Mouse (Mus musculus): Measurements from ENCODE around the gene Xrcc4.

Gene Xrcc4

DNA sequence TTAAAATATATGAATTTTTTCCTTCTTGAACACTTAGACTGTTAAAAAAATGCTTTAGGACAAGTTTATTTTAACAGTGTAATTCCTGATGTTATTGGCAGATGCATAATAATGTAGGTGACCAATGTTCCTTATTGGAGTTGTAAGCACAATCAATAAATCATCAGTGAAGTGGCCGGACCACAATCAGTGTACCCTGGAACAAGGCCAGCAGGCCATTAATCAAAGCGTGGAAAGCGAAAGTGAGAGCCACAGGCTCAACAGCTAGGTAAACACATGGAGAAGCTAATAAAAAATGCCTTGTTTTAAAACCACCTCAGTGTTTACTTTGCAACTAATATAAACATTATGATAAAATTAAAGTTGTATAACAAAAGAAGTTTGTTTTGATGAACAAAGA, 159.9 kb downstream of the Xrcc4 start:
- DNase-seq = no peak

DNA sequence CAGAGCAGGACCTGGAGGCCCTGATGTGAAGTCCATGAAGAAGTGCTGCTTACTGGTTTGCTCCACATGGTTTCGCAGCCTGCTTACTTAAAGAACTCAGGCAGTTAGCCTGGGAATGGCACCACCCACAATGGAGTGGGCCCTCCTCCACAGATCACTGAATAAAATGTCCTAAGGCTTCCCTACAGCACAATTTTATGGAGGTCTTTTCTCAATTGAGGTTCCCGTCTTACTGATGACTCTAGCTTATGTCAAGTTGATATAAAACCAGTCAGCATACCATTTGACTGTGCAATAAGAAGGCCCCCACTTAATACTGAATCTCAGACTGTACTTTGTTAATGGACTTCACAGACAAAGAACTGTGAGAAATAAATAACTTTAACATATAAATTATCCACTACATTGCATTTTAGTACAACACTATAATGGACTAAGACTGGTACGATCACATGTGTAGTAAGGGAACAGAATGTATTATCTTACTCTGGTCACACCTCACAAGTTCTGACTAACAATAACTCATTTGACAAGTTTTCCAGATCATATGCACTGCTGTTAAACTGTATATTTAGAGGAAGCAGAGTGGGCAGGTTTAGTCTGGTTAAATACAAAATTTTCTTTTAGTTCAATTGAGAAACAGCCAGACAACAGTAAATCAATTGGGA, 170.5 kb downstream of the Xrcc4 start:
- no peak for DNase-seq

DNA sequence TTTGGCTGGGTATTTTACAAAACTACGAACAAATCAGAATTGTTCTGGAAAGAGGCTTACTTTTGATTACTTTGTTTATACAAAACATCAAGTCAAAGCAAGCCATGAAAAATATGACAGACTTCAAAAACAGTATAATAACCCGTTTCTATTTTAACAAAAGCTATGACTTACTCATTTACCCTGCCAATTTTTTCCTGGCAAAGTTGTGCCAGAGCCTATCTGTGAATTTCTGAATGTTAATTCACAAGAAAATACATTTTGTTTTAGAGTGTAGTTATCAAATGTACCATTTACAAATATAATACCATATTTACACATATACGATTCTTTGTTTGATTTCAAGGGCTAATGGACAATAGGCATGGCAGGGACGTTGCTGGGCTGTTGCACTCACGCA, 175.1 kb downstream of the Xrcc4 start:
- DNase-seq = no peak

DNA sequence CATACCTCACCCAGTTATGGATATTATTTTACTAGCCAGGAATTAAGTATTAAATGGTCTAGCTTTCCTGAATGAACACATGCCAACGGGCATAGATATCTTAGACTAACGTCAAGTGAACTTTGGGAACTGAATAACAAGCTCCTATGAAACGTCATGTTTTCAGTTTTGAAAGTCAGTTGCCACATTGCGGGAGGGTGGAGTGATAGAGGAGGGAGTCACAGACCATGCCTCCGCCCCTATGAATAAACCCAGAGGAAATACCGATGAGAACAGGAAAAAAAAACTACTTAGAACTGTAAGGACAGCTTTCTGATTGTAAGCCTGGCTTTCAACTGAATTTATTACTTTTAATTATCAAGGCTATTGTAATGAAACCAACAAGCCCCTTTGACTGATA, 175.5 kb downstream of the Xrcc4 start:
- no peak for DNase-seq

DNA sequence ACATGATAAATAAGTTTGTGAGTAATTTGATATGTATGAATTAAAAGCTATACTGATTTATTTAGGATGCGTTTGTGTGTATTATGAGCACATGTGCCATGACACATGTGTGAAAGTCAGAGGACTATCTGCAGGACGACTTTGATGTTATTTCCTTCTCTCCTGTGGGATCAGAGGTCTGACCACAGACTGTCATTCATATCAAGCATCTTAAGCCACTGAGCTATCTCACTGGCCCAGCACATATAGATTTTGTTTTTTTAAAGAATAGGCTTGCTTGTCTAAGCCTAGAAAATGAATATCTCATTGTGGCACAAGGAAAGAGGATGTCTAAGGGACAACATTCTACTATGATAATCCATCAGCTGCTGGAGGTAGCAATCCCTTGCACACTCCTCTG, 183.3 kb downstream of the Xrcc4 start:
- DNase-seq = no peak

DNA sequence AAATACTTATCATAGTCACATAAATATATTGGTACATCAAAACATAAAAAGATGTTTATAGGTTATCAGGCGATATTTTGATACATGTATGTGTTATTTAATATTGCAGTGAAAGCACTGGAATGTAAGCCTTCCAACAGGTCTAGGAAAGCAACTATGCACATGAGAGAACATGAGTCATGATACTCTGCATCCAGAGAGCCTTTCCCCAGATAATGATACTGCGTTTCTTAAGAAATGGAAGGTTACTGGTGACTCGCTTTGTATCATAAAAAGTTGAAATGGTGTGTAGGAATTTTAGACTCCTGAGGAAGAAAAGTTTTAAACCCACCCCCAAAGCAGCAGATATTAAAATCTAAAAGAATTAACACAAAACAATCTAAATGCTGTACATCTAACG, 190.3 kb downstream of the Xrcc4 start:
- no peak for DNase-seq

DNA sequence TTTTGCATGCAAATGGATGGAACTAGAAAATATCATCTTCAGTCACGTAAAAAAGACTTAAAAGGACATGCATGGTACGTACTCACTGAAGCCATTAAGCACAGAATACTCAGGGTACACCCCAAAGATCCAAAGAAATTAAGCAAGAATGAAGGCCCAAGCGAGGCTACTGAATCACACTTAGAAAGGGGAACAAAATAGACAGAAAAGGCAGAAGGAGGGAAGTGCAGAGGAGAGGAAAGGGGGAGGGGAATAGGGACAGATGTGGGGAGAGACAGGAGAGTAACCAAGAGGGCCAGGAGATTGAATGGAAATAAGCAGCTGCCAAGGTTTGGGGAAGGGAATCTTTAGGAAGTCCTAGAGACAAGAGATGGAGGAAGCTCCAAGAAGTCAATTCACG, 197.3 kb downstream of the Xrcc4 start:
- no peak for DNase-seq

DNA sequence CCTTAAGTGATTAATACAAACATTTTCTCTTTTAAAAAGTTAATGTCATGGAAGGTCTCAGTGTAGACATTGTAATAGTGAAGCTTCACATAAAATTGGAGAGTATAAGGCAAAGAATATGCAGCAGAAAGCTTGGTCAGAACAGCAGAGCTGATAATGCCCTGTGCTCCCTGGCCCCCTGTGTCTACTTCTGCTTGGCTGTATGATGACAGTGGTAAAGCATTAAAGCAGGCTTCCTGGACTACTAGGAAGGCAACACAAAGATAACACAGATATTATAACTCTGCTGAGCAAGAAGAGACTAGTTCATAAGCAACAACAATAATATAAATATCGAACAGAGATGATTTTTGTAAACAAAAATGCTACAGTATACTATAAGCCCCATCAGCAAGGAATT, 199.2 kb downstream of the Xrcc4 start:
- no peak for DNase-seq

DNA sequence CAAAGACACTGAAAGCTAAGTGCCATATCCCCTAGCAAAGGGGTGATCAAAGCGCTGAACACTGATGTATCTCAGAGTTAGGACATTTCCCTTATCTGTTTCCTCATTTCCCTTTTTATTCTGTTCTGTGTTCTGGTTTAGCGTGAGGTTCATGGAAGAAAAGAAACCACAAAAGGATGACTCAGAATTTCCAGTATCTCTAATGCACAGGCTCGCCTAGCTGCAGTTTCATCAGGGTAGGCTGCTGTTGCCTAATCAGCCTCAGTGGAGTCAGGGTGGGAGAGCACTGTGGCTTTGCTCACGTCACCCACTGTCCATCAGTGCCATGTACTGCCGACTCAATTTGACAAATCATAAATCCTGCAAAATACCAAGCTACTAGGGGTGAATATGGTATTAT, 200.3 kb downstream of the Xrcc4 start:
- DNase-seq = no peak

DNA sequence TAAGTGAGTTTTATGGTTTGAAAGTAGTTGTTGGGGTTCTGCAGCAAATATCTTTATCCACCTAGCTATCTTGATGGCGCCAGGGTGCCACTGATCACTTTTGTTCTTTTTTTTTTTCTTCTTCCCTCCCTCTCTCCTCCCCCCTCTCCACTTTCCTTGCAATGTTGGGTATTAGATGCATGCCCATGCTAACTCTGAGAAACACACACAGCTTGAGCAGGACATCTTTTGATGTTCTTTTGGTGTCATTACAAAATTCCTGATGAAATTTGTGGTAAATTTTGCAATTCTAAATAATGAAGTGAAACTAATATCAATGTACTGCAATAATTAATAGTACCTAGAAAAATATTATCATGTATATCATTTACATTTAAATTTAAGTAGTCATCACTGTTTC, 205.9 kb downstream of the Xrcc4 start:
- no peak for DNase-seq

DNA sequence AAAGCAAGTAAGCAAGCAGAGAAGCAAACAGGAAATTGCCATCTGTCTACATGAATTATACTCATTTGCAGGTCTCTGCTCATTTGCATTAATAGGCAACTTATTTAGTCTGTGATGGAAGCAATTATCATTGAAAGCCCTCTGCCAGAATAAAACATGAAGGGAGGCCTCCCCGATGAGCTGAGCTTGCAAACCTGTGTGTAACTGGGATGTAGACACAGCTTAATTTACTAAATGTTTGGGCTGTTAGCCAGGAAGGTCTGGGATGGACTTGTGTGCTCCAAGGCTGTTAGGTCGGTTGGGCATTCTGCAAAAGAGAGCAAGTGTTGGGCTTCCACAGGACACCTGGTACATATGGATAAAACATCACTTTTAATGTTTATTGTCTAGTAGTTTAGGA, 208.1 kb downstream of the Xrcc4 start:
- no peak for DNase-seq

DNA sequence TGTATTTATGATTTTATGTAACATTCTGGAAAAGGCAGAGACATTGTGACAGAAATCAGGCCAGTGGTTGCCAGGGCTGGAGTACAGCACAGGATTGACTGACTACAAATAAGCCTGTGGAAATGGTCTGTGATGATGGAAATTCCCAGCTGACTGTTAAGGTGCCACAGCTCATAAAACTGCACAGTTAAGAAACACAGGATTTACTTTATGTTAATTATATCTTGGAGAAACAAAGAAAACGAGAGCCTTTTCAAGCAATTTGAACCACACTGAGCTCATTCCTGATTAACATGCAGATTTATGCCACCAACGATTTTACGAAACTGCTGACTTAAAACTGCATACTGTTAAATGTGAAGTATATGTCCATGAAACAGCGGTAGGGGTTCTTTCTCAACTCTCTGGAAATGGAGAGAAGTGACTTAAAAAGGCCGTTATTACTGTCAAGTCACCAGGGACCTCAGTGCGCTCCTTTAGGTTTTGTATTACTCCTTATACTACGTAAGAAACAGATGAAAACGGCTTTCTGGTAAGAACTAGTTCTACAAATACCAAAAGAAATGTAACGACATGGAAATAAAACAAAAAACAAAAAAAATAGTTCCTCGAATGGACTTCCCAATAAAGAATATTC, 210.5 kb downstream of the Xrcc4 start:
- no peak for DNase-seq

DNA sequence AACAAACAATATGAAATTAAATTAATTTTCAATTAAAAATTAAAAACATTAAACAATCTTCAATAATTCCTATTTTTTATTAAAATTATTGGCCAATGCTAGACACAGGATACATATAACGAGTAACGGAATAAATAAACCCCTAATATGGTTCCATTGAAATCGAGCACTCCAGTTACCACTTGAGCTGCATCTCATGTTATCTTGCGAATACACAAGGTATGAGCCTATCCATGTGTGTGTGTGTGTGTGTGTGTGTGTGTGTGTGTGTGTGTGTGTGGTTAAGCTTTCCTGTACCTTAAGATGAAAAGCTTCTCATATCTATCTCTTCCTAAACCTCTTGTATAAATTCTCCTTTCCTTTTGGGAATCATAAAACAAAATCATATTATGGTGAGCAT, 213.9 kb downstream of the Xrcc4 start:
- DNase-seq = no peak

DNA sequence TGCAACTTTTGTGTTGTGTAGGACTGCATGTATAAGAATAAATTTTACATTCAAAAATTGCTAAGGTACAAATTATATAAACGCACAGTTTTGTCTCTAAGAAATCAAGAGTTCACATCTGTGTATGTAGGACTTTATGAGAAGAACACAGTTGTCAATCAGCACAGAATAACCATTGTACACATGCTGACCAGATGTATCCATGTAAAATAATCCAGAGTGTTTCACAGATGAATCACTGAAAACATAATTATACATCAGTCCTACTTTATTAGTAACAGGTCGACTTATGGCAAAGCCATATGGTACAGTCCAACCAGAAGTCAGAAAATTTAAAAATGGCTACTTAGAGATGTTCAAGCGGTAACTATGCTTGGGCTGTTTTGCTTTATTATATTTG, 216.7 kb downstream of the Xrcc4 start:
- DNase-seq = no peak

DNA sequence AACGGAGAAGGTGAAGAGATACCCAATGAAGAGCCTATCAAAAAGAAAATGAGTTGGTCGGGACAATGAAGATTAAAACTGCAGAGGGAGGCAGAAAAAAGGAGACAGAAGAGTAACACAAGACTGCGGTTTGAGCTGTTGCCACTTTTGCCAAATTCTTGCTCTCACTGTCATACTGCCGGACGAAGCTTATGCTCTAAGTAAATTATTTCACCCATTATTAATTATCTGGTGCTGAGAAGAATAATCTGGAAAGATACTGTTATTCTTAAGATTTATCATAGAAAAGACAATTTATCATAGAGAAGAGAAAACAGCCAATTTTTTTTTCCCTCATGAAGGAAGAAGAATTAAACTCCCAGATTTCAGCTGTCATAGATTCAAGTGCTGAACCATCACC, 235.3 kb downstream of the Xrcc4 start:
- no peak for DNase-seq

DNA sequence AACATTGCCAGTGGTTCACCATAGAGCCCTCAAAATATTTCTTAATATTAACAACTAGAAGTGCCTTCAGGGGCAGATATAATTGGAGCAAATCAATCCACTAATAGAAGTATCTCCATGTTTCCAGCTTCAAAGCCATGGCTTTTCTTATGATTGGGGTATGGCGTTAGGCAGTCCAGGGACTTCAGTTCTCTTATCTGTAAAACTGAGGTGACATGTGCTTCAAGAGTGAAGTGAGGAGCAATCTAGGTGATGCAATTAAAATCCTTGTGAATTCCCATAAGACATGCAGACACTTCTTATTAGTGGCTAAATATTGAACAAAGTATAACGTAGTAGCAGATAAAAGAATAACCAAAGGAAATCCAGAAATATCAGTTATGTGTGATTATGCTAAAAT, 238.7 kb downstream of the Xrcc4 start:
- no peak for DNase-seq

DNA sequence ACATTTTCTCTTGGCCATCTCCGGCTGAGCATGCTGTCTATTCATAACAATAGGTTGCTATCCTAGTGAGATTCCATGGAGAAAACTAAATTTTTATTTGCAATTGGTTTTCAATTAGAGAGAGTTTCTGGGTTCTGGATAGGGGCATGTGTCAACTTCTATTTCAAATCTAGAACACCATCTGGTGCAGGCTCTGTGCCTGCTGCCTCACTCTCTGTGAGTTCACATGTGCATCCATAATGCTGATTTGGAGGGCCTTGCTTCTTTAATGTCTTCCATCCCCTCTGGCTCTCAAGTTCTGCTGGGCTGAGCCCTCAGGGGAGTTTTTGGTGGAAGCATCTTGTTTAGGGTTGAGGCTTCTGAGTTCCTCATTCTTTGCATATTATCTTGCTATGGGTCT, 239.5 kb downstream of the Xrcc4 start:
- DNase-seq = no peak

DNA sequence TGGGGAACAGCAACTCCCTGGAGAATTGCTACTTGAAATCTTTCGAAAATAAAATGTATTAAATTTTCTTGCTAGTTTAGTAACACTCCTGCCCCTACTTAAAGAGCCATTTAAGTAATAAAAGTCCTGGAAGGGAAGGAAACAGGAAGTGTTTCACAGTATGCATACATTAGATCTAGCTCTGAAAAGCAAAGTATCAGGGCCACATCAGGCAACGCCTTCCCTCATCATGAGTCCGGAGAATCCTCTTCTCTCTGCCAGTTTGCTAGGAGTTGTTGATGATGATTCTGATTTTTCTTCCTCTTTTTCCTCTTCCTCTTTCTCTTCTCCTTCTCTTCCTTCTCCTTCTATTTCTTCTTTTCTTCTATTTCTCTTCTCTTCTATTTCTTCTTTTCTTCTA, 250.8 kb downstream of the Xrcc4 start:
- no peak for DNase-seq

DNA sequence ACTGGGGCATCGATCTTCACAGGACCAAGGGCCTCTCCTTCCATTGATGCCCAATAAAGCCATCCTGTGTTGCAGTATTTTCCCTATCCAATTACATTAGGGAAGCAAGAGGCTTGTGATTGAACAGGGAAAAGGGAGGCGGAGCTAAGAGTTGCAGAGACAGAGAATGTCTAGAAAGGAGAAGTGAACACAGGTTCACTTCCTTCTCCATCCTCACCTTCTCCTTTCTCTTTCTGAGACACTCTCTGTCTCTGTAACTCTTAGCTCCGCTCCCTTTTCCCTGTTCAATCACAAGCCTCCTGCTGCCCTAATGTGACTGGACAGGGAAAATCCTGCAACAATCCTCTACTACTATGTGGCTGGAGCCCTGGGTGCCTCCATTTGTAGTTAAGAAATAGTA, 254.9 kb downstream of the Xrcc4 start:
- DNase-seq = no peak

DNA sequence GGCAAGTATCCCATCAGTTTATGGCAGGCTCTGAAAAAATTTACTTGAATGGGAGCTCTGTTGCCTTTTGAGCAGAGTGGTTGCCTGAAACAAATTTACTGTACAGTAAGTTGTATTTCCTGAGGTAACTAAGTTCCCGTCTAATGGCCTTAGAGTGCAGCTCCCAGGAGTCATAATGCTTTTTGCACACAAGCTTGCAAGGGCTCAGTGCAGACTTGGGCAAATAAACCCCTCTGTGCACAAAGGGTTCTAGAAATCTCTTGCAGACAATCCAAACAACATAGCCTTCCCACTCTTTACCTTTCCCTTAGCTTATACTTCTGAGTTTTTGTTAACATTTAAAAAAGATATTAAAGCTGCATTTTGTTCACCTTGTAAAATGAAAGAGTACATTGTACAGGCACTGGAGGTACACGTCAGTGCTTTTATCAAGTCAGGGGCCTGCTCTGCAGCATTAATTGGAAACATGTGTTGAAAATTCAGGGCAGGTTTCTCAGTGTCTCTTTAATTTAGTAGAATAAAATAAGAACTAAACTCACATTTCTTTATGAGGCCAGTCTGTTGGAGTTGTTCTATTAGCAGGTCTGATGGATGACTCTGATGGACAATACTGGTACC, 256.2 kb downstream of the Xrcc4 start:
- DNase-seq = no peak

DNA sequence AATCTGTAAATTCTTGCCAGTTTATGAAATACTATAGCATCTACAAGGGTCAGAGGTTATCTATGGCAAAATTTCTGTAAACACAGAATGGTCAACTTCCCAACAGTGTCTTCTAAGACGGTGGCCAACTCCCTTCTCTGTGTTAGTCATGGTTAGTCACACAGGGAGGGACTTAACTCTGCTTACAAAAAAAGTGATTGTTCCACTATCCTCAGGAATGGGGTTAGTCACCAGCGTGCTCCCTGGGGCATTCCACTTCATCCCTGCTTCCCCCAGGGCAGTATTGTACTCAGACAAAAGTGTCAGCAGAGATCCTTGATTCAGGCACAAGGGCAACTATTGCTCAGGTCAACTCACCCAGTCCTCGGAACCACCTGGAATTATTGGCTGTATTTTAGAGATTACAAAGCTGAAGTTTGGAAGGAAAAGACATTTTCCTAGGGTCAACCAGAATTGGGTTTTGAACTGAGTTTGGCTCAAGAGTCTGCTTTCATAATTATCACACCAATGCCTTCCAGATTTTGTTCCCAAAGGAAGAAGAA, 260.9 kb downstream of the Xrcc4 start:
- DNase-seq = no peak

DNA sequence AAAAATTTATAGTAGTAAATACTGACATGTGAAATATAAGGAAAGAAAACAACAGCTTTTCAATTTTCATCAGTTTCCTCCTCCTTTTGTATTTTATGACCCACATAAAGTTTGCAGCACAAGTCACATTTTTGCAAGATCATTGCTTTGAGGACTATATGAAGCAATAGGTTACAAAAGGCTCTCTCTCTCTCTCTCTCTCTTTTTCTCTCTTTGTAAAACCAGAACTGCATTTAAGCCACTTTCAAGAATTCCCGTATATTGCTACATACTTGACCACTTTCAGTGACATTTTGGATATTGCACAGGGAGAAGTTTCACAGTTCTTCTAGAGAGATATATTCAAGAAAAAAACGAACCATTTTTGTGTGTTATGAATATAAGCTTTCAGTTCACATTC, 261.6 kb downstream of the Xrcc4 start:
- no peak for DNase-seq

DNA sequence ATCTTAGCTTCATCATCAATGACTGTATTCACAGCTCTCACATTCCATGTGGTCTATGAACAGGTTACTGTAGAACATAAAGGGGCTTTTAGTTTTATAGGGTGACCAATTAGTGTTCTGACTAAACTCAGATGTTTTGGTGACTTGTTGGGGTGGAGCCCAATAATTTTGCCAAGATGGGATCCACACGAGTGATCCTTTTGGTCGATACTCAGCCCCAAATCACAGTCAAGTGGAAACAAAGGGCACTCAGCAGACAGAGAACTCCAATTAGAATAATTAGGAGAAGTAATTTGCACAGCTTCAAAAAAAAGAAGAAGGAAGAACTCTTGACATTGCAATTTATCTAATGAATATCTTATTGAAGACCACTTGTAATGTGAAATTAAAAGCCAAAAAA, 274.9 kb downstream of the Xrcc4 start:
- DNase-seq = no peak

DNA sequence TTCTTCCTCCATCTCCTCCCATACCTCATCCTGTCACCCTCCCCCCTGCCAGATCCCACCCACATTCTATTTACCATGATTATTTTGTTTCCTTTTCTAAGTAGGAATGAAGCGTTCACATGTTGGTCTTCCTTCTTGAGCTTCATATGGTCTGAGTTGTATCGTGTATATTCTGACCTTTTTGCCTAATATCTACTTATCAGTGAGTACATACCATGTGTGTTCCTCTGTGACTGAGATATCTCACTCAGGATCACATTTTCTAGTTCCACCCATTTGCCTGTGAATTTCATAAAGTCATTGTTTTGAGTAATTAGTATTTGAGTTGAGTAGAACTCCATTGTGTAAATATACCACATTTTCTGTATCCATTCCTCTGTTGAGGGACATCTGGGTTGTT, 277.2 kb downstream of the Xrcc4 start:
- no peak for DNase-seq

DNA sequence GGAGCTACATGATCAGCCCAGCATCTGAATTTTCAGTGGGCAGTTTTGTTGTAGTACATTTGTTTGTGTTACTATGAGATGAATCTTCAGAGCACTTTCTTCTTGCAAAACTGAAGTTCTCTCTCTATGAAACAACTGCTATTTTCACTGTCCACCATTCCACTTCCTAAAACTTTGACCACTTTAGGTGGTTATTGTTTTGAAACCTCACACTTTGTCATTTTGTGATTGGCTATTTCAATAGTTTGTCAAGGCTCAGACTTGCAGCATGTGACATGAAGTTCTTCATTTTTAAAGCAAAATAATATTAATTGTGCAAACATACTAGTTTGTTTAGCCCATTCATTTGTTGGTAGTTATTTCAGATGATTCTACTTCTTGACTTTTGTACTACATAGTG, 280.4 kb downstream of the Xrcc4 start:
- DNase-seq = no peak
